Mouse (Mus musculus) telencephalon, adult 2 months (tissue): ENCODE measurements around the gene Mcpt2.
"Not testable (repeated sequence)": the region's sequence is repeated elsewhere in the genome, so short reads cannot be mapped to it uniquely, and the experiment has no call there.

Experiments
- DNase-seq: peaks from one replicate; pipeline ENCODE4 v3.0.0-alpha.2; 2011; ENCODE audit warnings: low read depth, low spot score

Mcpt2 gene

DNA sequence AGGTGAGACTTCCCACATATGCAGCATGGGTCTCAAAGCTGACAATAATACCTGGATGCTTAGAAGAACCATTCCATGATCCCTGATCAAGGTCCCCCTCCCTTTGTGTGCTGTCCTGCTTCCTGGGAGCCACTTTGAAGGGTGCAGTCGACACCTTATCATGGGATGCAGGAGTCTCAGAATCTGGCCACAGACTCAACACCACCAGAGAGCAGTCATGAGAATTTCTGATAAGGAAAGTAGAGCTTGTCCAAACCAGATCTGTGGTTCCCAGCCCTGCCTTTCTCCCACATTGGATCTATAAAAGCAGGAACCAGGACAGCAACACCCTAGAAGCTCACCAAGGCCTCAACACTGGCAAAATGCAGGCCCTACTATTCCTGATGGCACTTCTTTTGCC is at the start of gene Mcpt2:
Gene Mcpt2, plus strand, starts transcription at position 250 of the 400 bp plus-strand sequence.
- DNase-seq: not testable (repeated sequence)

DNA sequence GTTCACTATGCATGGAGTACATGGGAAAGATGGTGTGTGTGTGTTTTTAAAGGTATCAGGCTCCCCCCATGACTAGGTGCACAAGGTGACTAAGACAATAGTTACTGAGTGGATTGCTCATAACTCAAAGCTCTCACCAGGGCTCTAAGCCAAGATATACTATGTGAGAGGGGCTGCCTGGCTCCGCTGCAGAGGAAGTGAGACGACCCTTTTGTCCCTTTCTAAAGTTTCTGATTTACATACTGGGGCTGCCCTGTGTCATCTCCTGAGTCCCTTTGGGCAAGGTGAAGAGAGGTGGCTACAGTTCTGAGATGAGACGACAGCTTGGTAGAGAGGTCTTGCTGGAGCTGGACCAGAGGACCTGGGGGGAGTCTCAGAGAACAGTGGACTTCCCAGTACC is 28.7 kb upstream of the Mcpt2 start:
- DNase-seq: no peak

DNA sequence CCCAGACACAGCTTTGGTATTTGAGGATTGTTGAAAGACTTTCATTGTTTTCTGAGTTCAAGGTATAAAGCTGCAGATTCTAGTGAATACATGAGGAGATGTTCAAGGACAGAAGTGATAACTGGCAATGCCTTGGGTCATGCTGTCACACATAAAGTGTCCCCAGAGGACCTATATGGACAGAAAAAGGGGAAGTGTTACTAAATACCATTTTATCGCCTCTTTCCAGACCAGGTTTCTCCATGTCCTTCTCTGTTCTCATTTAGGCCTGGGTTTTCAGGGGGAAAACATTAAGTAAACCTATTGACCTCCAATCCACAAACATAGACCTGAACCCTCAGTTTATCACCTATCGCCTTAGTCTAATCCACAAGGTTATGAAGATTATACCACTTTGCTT is 27.9 kb upstream of the Mcpt2 start:
- no peak for DNase-seq

DNA sequence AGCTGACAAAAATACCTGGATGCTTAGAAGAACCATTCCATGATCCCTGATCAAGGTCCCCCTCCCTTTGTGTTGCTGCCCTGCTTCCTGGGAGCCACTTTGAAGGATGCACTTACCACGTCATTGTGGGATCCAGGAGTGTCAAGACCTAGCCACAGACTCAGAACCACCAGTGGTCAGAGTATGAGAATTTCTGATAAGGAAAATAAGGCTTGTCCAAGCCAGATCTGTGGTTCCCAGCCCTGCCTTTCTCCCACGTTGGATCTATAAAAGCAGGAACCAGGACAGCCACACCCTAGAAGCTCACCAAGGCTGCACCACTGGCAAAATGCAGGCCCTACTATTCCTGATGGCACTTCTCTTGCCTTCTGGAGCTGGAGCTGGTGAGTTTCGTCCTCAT is 24.2 kb upstream of the Mcpt2 start, which contains the start of gene Mcpt1:
Gene Mcpt1, plus strand, starts transcription at position 301 of the 400 bp plus-strand sequence.
- DNase-seq: not testable (repeated sequence)

DNA sequence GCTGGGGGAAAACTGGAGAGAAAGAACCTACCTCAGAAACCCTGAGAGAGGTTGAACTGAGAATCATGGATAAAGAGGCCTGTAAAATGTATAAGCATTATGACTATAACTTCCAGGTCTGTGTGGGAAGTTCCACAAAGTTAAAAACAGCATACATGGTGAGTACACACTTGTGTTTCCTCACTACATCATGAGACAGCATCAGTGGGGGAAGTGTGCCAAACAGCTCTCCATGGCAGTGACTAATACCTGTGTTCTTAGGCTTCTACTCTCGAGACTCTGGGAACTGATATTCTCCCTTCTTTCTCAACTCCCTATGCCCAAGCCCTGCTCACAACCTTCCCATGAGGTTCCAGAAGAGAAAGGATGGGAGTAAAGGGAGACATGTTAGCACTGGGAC is 22.4 kb upstream of the Mcpt2 start:
- peak; percentile 3 for DNase-seq

DNA sequence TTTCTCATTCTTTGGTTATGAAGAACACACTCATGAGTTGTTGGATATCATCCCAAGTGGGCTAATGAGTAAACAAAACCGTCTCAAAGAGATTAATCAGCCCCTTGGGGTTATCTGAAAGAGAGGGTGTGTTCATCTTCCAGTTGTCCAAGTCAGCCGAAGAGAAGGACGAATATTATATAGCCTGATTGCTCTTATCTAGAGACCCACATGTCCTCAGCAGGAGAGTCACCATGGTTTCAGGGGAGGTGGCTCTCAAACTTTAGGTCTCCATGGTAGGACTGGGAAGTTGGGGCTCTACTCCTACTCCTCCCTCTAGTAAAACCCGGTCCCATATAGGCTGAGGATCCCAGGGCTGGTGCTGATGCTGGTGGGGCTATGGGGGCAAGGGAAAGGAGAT is 20.5 kb upstream of the Mcpt2 start:
- not testable (repeated sequence) for DNase-seq

DNA sequence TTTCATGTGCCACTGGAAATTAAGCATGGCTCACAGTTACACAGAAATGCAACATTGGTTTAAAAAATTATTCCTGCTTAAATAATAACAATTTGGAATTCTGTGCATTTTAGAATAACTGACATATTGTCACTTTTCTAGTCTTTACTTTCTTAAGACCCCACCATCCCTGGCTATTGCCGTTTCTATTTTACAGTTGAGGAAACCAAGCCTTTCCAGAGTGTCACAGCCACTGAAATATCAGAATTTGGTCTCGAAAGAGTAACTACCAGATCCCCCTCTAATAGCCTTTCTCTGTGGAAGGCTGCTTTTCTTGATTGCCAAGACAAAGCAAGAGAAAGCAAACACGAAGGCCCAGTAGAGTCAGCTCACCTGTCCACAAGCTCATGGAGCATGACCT is 11.4 kb upstream of the Mcpt2 start, which contains the start of gene Mcpt9:
Gene Mcpt9, minus strand, starts transcription at position 101 of the 400 bp plus-strand sequence.
- DNase-seq: not testable (repeated sequence)

DNA sequence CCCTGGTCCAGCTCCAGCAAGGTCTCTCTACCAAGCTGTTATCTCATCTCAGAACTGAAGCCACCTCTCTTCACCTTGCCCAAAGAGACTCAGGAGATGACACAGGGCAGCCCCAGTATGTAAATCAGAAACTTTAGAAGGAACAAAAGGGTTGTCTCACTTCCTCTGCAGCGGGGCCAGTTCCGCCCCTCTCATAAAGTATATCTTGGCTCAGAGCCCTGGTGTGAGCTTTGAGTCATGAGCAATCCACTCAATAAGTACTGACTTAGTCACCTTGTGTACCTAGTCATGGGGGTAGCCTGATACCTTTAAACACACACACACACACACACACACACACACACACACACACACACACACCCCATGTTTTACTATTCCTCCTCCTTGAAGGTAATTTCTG is 7.4 kb upstream of the Mcpt2 start:
- DNase-seq: no peak

DNA sequence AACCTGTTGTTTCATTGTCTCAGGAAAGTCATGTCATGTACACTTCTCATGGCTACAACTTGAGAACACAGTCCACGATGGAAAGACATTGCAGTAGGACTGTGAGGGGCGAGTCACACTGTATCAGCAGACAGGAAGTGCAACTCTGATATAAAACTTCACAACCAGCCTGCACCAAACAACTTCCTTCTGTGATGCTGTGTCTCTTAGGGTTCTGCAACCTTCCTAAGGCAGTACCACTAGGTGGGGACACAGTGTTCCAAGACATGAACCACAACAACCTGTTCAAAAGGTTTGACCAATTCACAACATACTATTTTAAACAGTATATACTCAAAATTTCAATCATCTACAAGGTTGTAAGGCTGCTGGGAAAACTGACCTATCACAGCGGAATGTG is 13.6 kb downstream of the Mcpt2 start:
- DNase-seq: no peak

DNA sequence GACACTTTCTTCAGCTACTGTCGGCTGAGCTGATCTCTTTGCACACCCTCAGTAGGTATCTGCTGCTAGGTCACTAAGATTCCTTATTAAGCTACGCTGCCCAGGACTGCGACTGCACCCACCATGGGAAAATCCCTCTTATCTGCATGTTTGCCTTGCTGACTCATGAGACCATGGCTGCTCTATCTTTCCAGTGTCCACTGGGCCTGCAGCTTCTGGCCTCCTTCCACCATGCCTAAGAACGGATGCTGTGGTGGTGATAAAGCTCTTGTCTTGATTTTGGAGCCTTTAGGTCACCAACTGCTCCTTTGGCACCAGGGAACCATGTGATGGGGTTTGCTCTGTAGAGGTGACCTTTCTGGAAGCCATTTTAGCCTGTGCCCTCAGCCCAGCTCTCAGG is 15.9 kb downstream of the Mcpt2 start:
- DNase-seq: no peak

DNA sequence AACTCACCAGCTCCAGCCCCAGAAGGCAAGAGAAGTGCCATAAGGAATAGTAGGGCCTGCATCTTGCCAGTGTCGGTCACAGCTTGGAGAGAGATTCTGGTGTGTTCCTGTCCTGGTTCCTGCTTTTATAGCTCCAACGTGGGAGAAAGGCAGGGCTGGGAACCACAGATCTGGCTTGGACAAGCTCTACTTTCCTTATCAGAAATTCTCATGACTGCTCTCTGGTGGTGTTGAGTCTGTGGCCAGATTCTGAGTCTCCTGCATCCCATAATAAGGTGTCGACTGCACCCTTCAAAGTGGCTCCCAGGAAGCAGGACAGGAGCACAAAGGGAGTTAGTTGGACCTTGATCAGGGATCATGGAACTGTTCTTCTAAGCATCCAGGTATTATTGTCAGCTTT is 20.4 kb downstream of the Mcpt2 start, which contains the start of gene Mcpt4:
Gene Mcpt4, minus strand, starts transcription at position 101 of the 400 bp plus-strand sequence.
- DNase-seq: not testable (repeated sequence)

DNA sequence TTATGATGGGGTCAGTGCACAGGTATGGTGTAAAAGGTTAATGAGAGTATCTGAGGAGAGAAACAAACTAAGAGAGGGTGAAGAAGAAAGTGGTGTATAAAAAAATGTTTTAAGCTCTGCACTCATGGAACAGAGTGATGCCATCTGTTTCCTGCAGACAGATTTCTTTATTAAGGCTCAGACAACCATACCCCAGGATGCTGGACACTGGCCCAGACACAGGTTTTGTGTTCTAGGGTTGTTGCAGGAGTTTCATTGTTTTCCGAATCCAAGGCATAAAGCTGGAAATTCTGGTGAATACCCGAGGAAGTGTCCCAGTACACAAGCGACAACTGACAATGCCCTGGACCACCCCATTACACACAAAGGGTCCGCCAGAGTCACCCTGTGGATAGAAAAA is 40.2 kb downstream of the Mcpt2 start:
- peak; percentile 23 for DNase-seq

DNA sequence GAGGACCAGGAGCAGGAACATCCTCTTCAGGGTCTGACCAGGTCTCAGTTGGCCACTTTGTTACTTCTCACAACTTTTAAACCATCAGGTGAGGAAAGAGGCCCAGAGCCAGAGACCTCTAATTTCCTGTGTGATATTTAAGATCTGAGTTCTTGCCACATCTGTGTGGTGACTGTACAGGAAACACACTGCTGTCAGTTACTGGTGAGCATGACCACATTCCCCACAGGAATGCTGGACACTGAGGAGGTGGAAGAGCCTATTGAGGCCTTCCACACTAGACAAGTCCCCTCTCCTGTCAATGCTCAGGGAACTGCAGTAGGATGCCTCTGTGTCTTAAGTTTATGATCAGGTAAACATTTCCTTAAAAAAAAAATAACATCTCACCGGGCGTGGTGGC is 43.3 kb downstream of the Mcpt2 start, which contains the start of gene Mcpt8:
Gene Mcpt8, minus strand, starts transcription at position 107 of the 400 bp plus-strand sequence.
- no peak for DNase-seq

DNA sequence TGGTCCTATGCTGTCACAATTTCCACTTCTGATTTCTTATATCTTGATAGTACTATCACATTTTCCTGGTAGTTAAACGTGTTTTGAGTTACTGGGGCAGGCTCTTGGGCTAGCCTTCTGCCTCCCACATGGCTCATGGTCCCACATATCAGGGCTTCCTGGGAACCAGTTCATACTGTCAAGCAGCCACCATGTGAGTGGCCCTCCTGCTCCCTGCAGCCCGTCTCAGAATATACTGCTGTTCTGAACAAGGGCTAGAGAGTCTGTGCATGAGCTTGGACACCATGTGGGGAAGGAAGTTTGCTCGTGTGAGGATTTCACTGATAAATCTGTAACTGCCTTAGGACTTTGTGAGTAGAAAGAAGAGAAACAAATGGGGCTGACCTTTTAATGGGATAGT is 44.9 kb downstream of the Mcpt2 start:
- no peak for DNase-seq

DNA sequence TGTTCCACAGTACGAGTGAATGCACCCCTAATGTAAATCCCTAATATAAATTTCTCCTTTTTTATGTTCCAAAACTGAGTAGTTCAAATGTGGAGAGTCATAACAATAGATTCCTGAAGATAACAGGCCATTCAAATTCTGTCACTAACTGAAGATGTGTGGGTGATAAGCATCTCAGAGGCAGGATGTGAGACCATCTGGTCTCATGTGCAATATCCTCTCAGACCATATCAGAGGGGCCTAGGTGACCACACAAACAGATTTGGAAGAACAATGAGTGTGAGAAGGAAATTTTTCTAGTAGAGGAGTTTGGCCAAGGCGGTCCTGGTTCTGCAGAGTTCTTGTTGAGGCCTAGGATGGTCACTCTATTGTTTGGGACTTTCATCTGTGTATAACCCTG is 51.5 kb downstream of the Mcpt2 start:
- no peak for DNase-seq
